Mouse (Mus musculus): ENCODE data around the gene Hmgcs1.
A peak's percentile ranks its signal among the peaks of the same experiment; 100 is the strongest.
"Not testable (repeated sequence)": the region's sequence is repeated elsewhere in the genome, so short reads cannot be mapped to it uniquely, and the experiment has no call there.

The Hmgcs1 gene

GRCm38 (mm10) chr13:119690039-119690728 is at the start of gene Hmgcs1:
Gene Hmgcs1 (plus strand): TSS chr13:119690379.
- DNase-seq: peak; percentile 100

GRCm38 (mm10) chr13:119640504-119640903 is 49.7 kb upstream of the Hmgcs1 start:
- no peak for DNase-seq

GRCm38 (mm10) chr13:119641145-119641544 is 49.0 kb upstream of the Hmgcs1 start:
- no peak for DNase-seq

GRCm38 (mm10) chr13:119644769-119645168 is 45.4 kb upstream of the Hmgcs1 start:
- DNase-seq: no peak

GRCm38 (mm10) chr13:119646511-119646910 is 43.7 kb upstream of the Hmgcs1 start:
- DNase-seq: no peak

GRCm38 (mm10) chr13:119648891-119649698 is 41.1 kb upstream of the Hmgcs1 start:
- DNase-seq: no peak

GRCm38 (mm10) chr13:119649699-119650046 is 40.5 kb upstream of the Hmgcs1 start:
- DNase-seq: no peak

GRCm38 (mm10) chr13:119654734-119655133 is 35.4 kb upstream of the Hmgcs1 start:
- DNase-seq: no peak

- no peak for DNase-seq
These were observed 33.9 kb upstream of the Hmgcs1 start for GRCm38 (mm10) chr13:119656246-119656645.

- DNase-seq: peak; percentile 26
These were observed 33.2 kb upstream of the Hmgcs1 start for GRCm38 (mm10) chr13:119656846-119657416.

- not testable (repeated sequence) for DNase-seq
These were observed 28.8 kb upstream of the Hmgcs1 start for GRCm38 (mm10) chr13:119661420-119661819.

GRCm38 (mm10) chr13:119678794-119679193 is 11.4 kb upstream of the Hmgcs1 start:
- no peak for DNase-seq

- no peak for DNase-seq
These were observed 10.5 kb upstream of the Hmgcs1 start for GRCm38 (mm10) chr13:119679721-119680120.

- DNase-seq: no peak
These were observed 9.0 kb upstream of the Hmgcs1 start for GRCm38 (mm10) chr13:119681161-119681560.

GRCm38 (mm10) chr13:119684416-119685177 is 5.6 kb upstream of the Hmgcs1 start:
- DNase-seq: no peak

GRCm38 (mm10) chr13:119689709-119690038 is 505 bp upstream of the Hmgcs1 start:
- DNase-seq: no peak

- DNase-seq: peak; percentile 64
These were observed 869 bp downstream of the Hmgcs1 start for GRCm38 (mm10) chr13:119690876-119691620.

GRCm38 (mm10) chr13:119691958-119692357 is 1.8 kb downstream of the Hmgcs1 start:
- not testable (repeated sequence) for DNase-seq

GRCm38 (mm10) chr13:119695676-119696075 is 5.5 kb downstream of the Hmgcs1 start:
- no peak for DNase-seq

GRCm38 (mm10) chr13:119696496-119696895 is 6.3 kb downstream of the Hmgcs1 start:
- no peak for DNase-seq

- no peak for DNase-seq
These were observed 8.3 kb downstream of the Hmgcs1 start for GRCm38 (mm10) chr13:119698436-119698835.

- no peak for DNase-seq
These were observed 14.1 kb downstream of the Hmgcs1 start for GRCm38 (mm10) chr13:119704280-119704679.
